Mouse (Mus musculus) MEL (cell line): ENCODE results near the gene Myl6. TPM values are rescaled to one million over a fixed set of nuclear protein-coding genes. Genes with fewer than 3 reads are reported as not detected.

Source experiments
- DNase-seq: peaks from one replicate; pipeline ENCODE4 v3.0.0; 2011; ENCODE audit warnings: low read depth, low spot score
- H3K27ac ChIP-seq: 2 replicates; pipeline ENCODE4 v1.5.1; 2012; ENCODE audit warnings: low read depth, mild to moderate bottlenecking, control low read depth, low read length, moderate library complexity; ENCODE audit not compliant: control insufficient read depth
- H3K27me3 ChIP-seq, 2 experiments: fragments of 150-350 bp in 1 of 2; sonication (generic) in 1 of 2; 2 replicates each; pipeline ENCODE4 v1.6.1; 2012; ENCODE audit warnings: low read length in 2 of 2, mild to moderate bottlenecking in 2 of 2, improper control_type of control experiment in 1 of 2, moderate library complexity in 1 of 2; ENCODE audit not compliant: insufficient read depth in 2 of 2, control insufficient read depth in 1 of 2
- H3K36me3 ChIP-seq, 2 experiments: 2 replicates each; pipeline ENCODE4 v1.6.1; 2012 to 2014; ENCODE audit warnings: low read length in 2 of 2, improper control_type of control experiment in 1 of 2, inconsistent platforms in 1 of 2, mild to moderate bottlenecking in 1 of 2; ENCODE audit not compliant: insufficient read depth in 2 of 2, control insufficient read depth in 1 of 2
- H3K4me1 ChIP-seq, 2 experiments: fragments of 150-350 bp in 1 of 2; sonication (generic) in 1 of 2; 2 replicates each; pipeline ENCODE4 v1.6.1; 2012; ENCODE audit warnings: low read length in 2 of 2, improper control_type of control experiment in 1 of 2, mild to moderate bottlenecking in 1 of 2; ENCODE audit not compliant: insufficient read depth in 2 of 2, control insufficient read depth in 1 of 2
- H3K4me3 ChIP-seq, 2 experiments: fragments of 150-350 bp in 1 of 2; sonication (generic) in 1 of 2; 2 replicates each; pipeline ENCODE4 v1.5.1; 2012; ENCODE audit warnings: low read depth in 2 of 2, low read length in 2 of 2, mild to moderate bottlenecking in 2 of 2, moderate library complexity in 2 of 2, control low read depth in 1 of 2, improper control_type of control experiment in 1 of 2; ENCODE audit not compliant: control insufficient read depth in 1 of 2, insufficient read depth in 1 of 2
- H3K79me2 ChIP-seq: 2 replicates; pipeline ENCODE4 v1.6.1; 2012; ENCODE audit warnings: mild to moderate bottlenecking, low read length, moderate library complexity; ENCODE audit not compliant: control insufficient read depth, poor library complexity, insufficient read depth
- H3K9ac ChIP-seq: 2 replicates; pipeline ENCODE4 v1.6.1; 2012; ENCODE audit warnings: low read depth, mild to moderate bottlenecking, control low read depth, low read length, moderate library complexity; ENCODE audit not compliant: control insufficient read depth, poor library complexity, severe bottlenecking
- H3K9me3 ChIP-seq: fragments of 150-350 bp; sonication (generic); replicated peaks from 2 replicates; pipeline ENCODE4 v1.6.1; 2012; ENCODE audit warnings: mild to moderate bottlenecking, low read length, improper control_type of control experiment, moderate library complexity; ENCODE audit not compliant: insufficient read depth
- BHLHE40 ChIP-seq: IDR thresholded peaks from 2 replicates; pipeline ENCODE4 v1.6.1; 2012; ENCODE audit warnings: low read depth, mild to moderate bottlenecking, inconsistent platforms, low read length, improper control_type of control experiment, borderline replicate concordance
- CHD1 ChIP-seq: IDR thresholded peaks from 2 replicates; pipeline ENCODE4 v1.6.1; 2012; ENCODE audit warnings: low read depth, mild to moderate bottlenecking, inconsistent platforms, low read length, improper control_type of control experiment
- CHD2 ChIP-seq: IDR thresholded peaks from 2 replicates; pipeline ENCODE4 v1.6.1; 2011; ENCODE audit warnings: low read length, improper control_type of control experiment
- CTCF ChIP-seq, 3 experiments: IDR thresholded peaks in 2 of 3; conservative IDR thresholded peaks in 1 of 3; 2 replicates each; pipeline ENCODE4 v1.5.1; 2011 to 2012; ENCODE audit warnings: low read length in 3 of 3, low read depth in 2 of 3, mild to moderate bottlenecking in 2 of 3, improper control_type of control experiment in 1 of 3, inconsistent platforms in 1 of 3, mixed read lengths in 1 of 3, moderate library complexity in 1 of 3; ENCODE audit not compliant: control insufficient read depth in 1 of 3, insufficient read depth in 1 of 3, poor library complexity in 1 of 3, severe bottlenecking in 1 of 3
- E2F4 ChIP-seq: IDR thresholded peaks from 2 replicates; pipeline ENCODE4 v1.6.1; 2011; ENCODE audit warnings: low read depth, low read length, improper control_type of control experiment, borderline replicate concordance
- ELF1 ChIP-seq: IDR thresholded peaks from 2 replicates; pipeline ENCODE4 v1.6.1; 2014; ENCODE audit warnings: low read depth, mild to moderate bottlenecking, inconsistent platforms, low read length, improper control_type of control experiment, moderate library complexity
- EP300 ChIP-seq, 2 experiments: IDR thresholded peaks; 2 replicates each; pipeline ENCODE4 v1.6.1; 2011; ENCODE audit warnings: improper control_type of control experiment in 2 of 2, low read length in 2 of 2, low read depth in 1 of 2, mild to moderate bottlenecking in 1 of 2
- ETS1 ChIP-seq: IDR thresholded peaks from 2 replicates; pipeline ENCODE4 v1.6.1; 2012; ENCODE audit warnings: low read depth, mild to moderate bottlenecking, inconsistent platforms, low read length, improper control_type of control experiment, moderate library complexity
- GABPA ChIP-seq: IDR thresholded peaks from 2 replicates; pipeline ENCODE4 v1.6.1; 2012; ENCODE audit warnings: low read depth, mild to moderate bottlenecking, inconsistent platforms, low read length, improper control_type of control experiment, moderate library complexity
- GATA1 ChIP-seq: IDR thresholded peaks from 2 replicates; pipeline ENCODE4 v1.6.1; 2011; ENCODE audit warnings: low read depth, low read length, improper control_type of control experiment
- HCFC1 ChIP-seq: IDR thresholded peaks from 2 replicates; pipeline ENCODE4 v1.6.1; 2012; ENCODE audit warnings: low read depth, mild to moderate bottlenecking, inconsistent platforms, low read length, improper control_type of control experiment, moderate library complexity
- JUND ChIP-seq: IDR thresholded peaks from 2 replicates; pipeline ENCODE4 v1.6.1; 2011; ENCODE audit warnings: low read depth, mild to moderate bottlenecking, improper control_type of control experiment, low read length
- KAT2A ChIP-seq: conservative IDR thresholded peaks from 2 replicates; pipeline ENCODE4 v1.6.1; 2012; ENCODE audit warnings: low read depth, low read length, improper control_type of control experiment, inconsistent platforms
- MAFK ChIP-seq: IDR thresholded peaks from 2 replicates; pipeline ENCODE4 v1.6.1; 2011; ENCODE audit warnings: low read depth, mild to moderate bottlenecking, low read length, improper control_type of control experiment, borderline replicate concordance
- MAX ChIP-seq: IDR thresholded peaks from 2 replicates; pipeline ENCODE4 v1.6.1; 2011; ENCODE audit warnings: low read length, improper control_type of control experiment
- MAZ ChIP-seq: IDR thresholded peaks from 2 replicates; pipeline ENCODE4 v1.6.1; 2012; ENCODE audit warnings: low read depth, mild to moderate bottlenecking, inconsistent platforms, low read length, improper control_type of control experiment
- MXI1 ChIP-seq: IDR thresholded peaks from 2 replicates; pipeline ENCODE4 v1.6.1; 2011; ENCODE audit warnings: mild to moderate bottlenecking, low read depth, low read length, improper control_type of control experiment
- MYB ChIP-seq: IDR thresholded peaks from 2 replicates; pipeline ENCODE4 v1.6.1; 2011; ENCODE audit warnings: mild to moderate bottlenecking, low read depth, low read length, improper control_type of control experiment
- MYC ChIP-seq: IDR thresholded peaks from 2 replicates; pipeline ENCODE4 v1.6.1; 2011; ENCODE audit warnings: low read depth, mild to moderate bottlenecking, low read length, improper control_type of control experiment, moderate library complexity
- NELFE ChIP-seq: IDR thresholded peaks from 2 replicates; pipeline ENCODE4 v1.6.1; 2011; ENCODE audit warnings: low read depth, low read length, improper control_type of control experiment
- NRF1 ChIP-seq: IDR thresholded peaks from 2 replicates; pipeline ENCODE4 v1.6.1; 2014; ENCODE audit warnings: low read depth, mild to moderate bottlenecking, inconsistent platforms, low read length, improper control_type of control experiment, moderate library complexity; ENCODE audit not compliant: poor library complexity, insufficient read depth, severe bottlenecking
- POLR2A ChIP-seq, 2 experiments: IDR thresholded peaks; 2 replicates each; pipeline ENCODE4 v1.6.1; 2011 to 2012; ENCODE audit warnings: low read length in 2 of 2, mild to moderate bottlenecking in 2 of 2, control low read depth in 1 of 2, improper control_type of control experiment in 1 of 2, low read depth in 1 of 2, moderate library complexity in 1 of 2; ENCODE audit not compliant: control insufficient read depth in 1 of 2, insufficient read depth in 1 of 2, poor library complexity in 1 of 2
- POLR2AphosphoS2 ChIP-seq: IDR thresholded peaks from 2 replicates; pipeline ENCODE4 v1.6.1; 2011; ENCODE audit warnings: low read length, improper control_type of control experiment
- RAD21 ChIP-seq: IDR thresholded peaks from 2 replicates; pipeline ENCODE4 v1.6.1; 2011; ENCODE audit warnings: mild to moderate bottlenecking, low read depth, low read length, improper control_type of control experiment
- RCOR1 ChIP-seq: IDR thresholded peaks from 2 replicates; pipeline ENCODE4 v1.6.1; 2012; ENCODE audit warnings: low read depth, mild to moderate bottlenecking, inconsistent platforms, low read length, improper control_type of control experiment
- SIN3A ChIP-seq: IDR thresholded peaks from 2 replicates; pipeline ENCODE4 v1.6.1; 2012; ENCODE audit warnings: low read length, improper control_type of control experiment, inconsistent platforms
- SMC3 ChIP-seq: IDR thresholded peaks from 2 replicates; pipeline ENCODE4 v1.6.1; 2011; ENCODE audit warnings: low read depth, low read length, improper control_type of control experiment
- TAL1 ChIP-seq: IDR thresholded peaks from 2 replicates; pipeline ENCODE4 v1.6.1; 2012; ENCODE audit warnings: mild to moderate bottlenecking, inconsistent platforms, low read length, moderate library complexity, mixed read lengths
- TBP ChIP-seq: IDR thresholded peaks from 2 replicates; pipeline ENCODE4 v1.8.0; 2011; ENCODE audit warnings: low read depth, low read length, improper control_type of control experiment
- TCF12 ChIP-seq: IDR thresholded peaks from 2 replicates; pipeline ENCODE4 v1.6.1; 2014; ENCODE audit warnings: low read depth, mild to moderate bottlenecking, inconsistent platforms, low read length, improper control_type of control experiment, moderate library complexity
- UBTF ChIP-seq: IDR thresholded peaks from 2 replicates; pipeline ENCODE4 v1.6.1; 2012; ENCODE audit warnings: low read depth, mild to moderate bottlenecking, inconsistent platforms, low read length, improper control_type of control experiment, moderate library complexity, borderline replicate concordance; ENCODE audit not compliant: insufficient read depth
- USF1 ChIP-seq: IDR thresholded peaks from 2 replicates; pipeline ENCODE4 v1.6.1; 2014; ENCODE audit warnings: low read depth, mild to moderate bottlenecking, inconsistent platforms, low read length, improper control_type of control experiment, moderate library complexity
- USF2 ChIP-seq, 2 experiments: IDR thresholded peaks; 2 replicates each; pipeline ENCODE4 v1.6.1; 2011 to 2012; ENCODE audit warnings: improper control_type of control experiment in 2 of 2, low read length in 2 of 2, borderline replicate concordance in 1 of 2, inconsistent platforms in 1 of 2, low read depth in 1 of 2, mild to moderate bottlenecking in 1 of 2; ENCODE audit not compliant: insufficient read depth in 1 of 2
- ZC3H11A ChIP-seq: IDR thresholded peaks from 2 replicates; pipeline ENCODE4 v1.6.1; 2012; ENCODE audit warnings: low read depth, mild to moderate bottlenecking, inconsistent platforms, low read length, improper control_type of control experiment
- ZKSCAN1 ChIP-seq: IDR thresholded peaks from 2 replicates; pipeline ENCODE4 v1.6.1; 2012; ENCODE audit warnings: low read depth, mild to moderate bottlenecking, inconsistent platforms, low read length, improper control_type of control experiment, moderate library complexity
- ZMIZ1 ChIP-seq: IDR thresholded peaks from 2 replicates; pipeline ENCODE4 v1.6.1; 2012; ENCODE audit warnings: low read depth, mild to moderate bottlenecking, inconsistent platforms, low read length, improper control_type of control experiment, moderate library complexity
- ZNF384 ChIP-seq: IDR thresholded peaks from 2 replicates; pipeline ENCODE4 v1.6.1; 2012; ENCODE audit warnings: low read depth, mild to moderate bottlenecking, inconsistent platforms, low read length, improper control_type of control experiment
- polyA plus RNA-seq, 2 experiments: library from polyadenylated mRNA; stranded (reverse) in 1 of 2; unstranded in 1 of 2; fragments of >175 nt in 1 of 2; fragments of >200 nt in 1 of 2; gene quantifications; 2 replicates each; pipeline versions ENCODE4 v1.2.1 to v1.2.4; 2012; ENCODE audit warnings: low replicate concordance in 2 of 2, low read depth in 1 of 2; ENCODE audit not compliant: insufficient read length in 2 of 2, insufficient read depth in 1 of 2, missing spikeins in 1 of 2
- total RNA-seq: library from RNA; depleted of rRNA; stranded (reverse); fragments of 300-350 nt; gene quantifications from 2 replicates; pipeline ENCODE4 v1.2.3, GENCODE M21; 2012

The Myl6 gene
- total and polyA plus RNA-seq, 3 experiments, result 399 to 589 TPM; not detected in 1

GRCm38 (mm10) chr10:128525671-128526308, 31.8 kb upstream of the Myl6 start, which contains the start of gene Esyt1:
Gene Esyt1, minus strand, starts transcription at chr10:128525871.
- peak; percentile 100 for DNase-seq
- no peaks in the 10 kb centered on the region for H3K9me3 ChIP-seq
- H3K79me2 ChIP-seq, result peaks cover 8% of the 10 kb centered on the region
- peak within 1 kb of the TSS; percentile 83 to 90 for H3K4me3 ChIP-seq
- peaks cover 0 to 10% of the 10 kb centered on the region in 2 experiments; a peak in 2 of 4 replicates for H3K36me3 ChIP-seq
- no peaks in the 10 kb centered on the region for H3K27me3 ChIP-seq
- peaks cover 5 to 12% of the 10 kb centered on the region in 2 experiments; a peak in 3 of 4 replicates for H3K4me1 ChIP-seq
- peak within 1 kb of the TSS; percentile 79 for H3K9ac ChIP-seq
- H3K27ac ChIP-seq, result peak within 1 kb of the TSS; percentile 86
- TF ChIP-seq ELF1, result 0 out of 2 replicates have a peak, but pooled peaks have one; percentile 37
- peak; percentile 90 for TF ChIP-seq TBP
- TF ChIP-seq KAT2A, result no peak
- TF ChIP-seq USF1, result peak; percentile 75
- no peak for TF ChIP-seq GABPA
- peak; percentile 79 for TF ChIP-seq SIN3A
- TF ChIP-seq TAL1, result no peak
- TF ChIP-seq ZC3H11A, result no peak
- TF ChIP-seq MYB, result no peak
- TF ChIP-seq UBTF, result 0 out of 2 replicates have a peak, but pooled peaks have one; percentile 8
- no peak for TF ChIP-seq MAFK
- TF ChIP-seq BHLHE40, result no peak
- no peak for TF ChIP-seq ZNF384
- no peak for TF ChIP-seq JUND
- TF ChIP-seq ZMIZ1, result peak; percentile 86; the same call in 1 of the 2 replicates
- TF ChIP-seq MAX, result peak; percentile 81
- no peak for TF ChIP-seq EP300 (IDR thresholded peaks at IDR 0.05; ENCODE audit: low read depth in 1 of 2, low read length in 2 of 2)
- TF ChIP-seq ZKSCAN1, result no peak
- TF ChIP-seq CHD1, result 0 out of 2 replicates have a peak, but pooled peaks have one; percentile 62
- no peak for TF ChIP-seq RAD21
- TF ChIP-seq POLR2A (IDR thresholded peaks at IDR 0.05; ENCODE audit: control insufficient read depth in 1 of 2, insufficient read depth in 1 of 2, low read depth in 1 of 2, low read length in 2 of 2, poor library complexity in 1 of 2), result peak; percentile 82 to 89
- peak; percentile 66; the same call in 1 of the 2 replicates for TF ChIP-seq MYC
- TF ChIP-seq HCFC1, result peak; percentile 64
- TF ChIP-seq POLR2AphosphoS2, result peak; percentile 77; the same call in 1 of the 2 replicates
- no peak for TF ChIP-seq SMC3
- peak; percentile 62; the same call in 1 of the 2 replicates for TF ChIP-seq MAZ
- TF ChIP-seq RCOR1, result no peak
- no peak for TF ChIP-seq NRF1
- TF ChIP-seq MXI1, result peak; percentile 84
- TF ChIP-seq GATA1, result no peak
- TF ChIP-seq ETS1, result peak; percentile 61
- TF ChIP-seq CTCF (IDR thresholded peaks at IDR 0.05 in 2 of 3, conservative IDR thresholded peaks at IDR 0.05 in 1 of 3; ENCODE audit: control insufficient read depth in 1 of 3, insufficient read depth in 1 of 3, low read depth in 2 of 3, low read length in 3 of 3, poor library complexity in 1 of 3, severe bottlenecking in 1 of 3), result peak in 2 of 3 experiments; percentile 41 to 48; a peak in 5 of 6 replicates
- TF ChIP-seq CHD2, result no peak
- peak; percentile 86 for TF ChIP-seq E2F4
- no peak for TF ChIP-seq USF2 (IDR thresholded peaks at IDR 0.05; ENCODE audit: borderline replicate concordance in 1 of 2, insufficient read depth in 1 of 2, low read depth in 1 of 2, low read length in 2 of 2)
- peak; percentile 4; the same call in 1 of the 2 replicates for TF ChIP-seq TCF12
- peak; percentile 75 for TF ChIP-seq NELFE
